Mouse (Mus musculus) kidney, adult 2 months (tissue): ENCODE measurements at regions not wholly inside any gene's neighbourhood (a gene's known extent, or its start where the extent isn't known, plus 50 kb on each side); places are given as distances from the start of the nearest gene placed in this dataset.

Experiments
- CTCF ChIP-seq: fragments of 200-500 bp; conservative IDR thresholded peaks from 2 replicates; pipeline ENCODE4 v1.5.1; 2011; ENCODE audit warnings: low read depth, mild to moderate bottlenecking, control low read depth, low read length, moderate library complexity, mixed read lengths; ENCODE audit not compliant: insufficient read depth, insufficient read length
- POLR2A ChIP-seq: fragments of 200-500 bp; IDR thresholded peaks from one replicate; pipeline ENCODE4 v1.6.1; 2011; ENCODE audit warnings: low read depth, low read length, control low read depth

- TF ChIP-seq POLR2A (no peak), CTCF (no peak)
Observed at GRCm38 (mm10) chr5:43088650-43089397, 144.1 kb upstream of the Cpeb2 start.
